In genomic region chr1:135510346-135510977, GRCm38 (mm10) we compare ENCODE assay signal across 9 mouse cellular contexts.
DNase-seq lines count a peak whose midpoint lies in the region; ATAC-seq and TF ChIP-seq lines count a peak whose summit lies in the region.
"Had no signal": no experiment of that assay in that cellular context is flagged by ENCODE, and none has a peak within 500 bp of the region (broad histone marks: within the 10 kb centered on the region; RNA-seq: fewer than 3 reads in every experiment).

No protein-coding gene starts in this region.

- peak overlapping the region; percentile 76 for H3K9ac ChIP-seq in forebrain, embryonic 15.5 days (replicated peaks)
- peak overlapping the region; percentile 58 for H3K9ac ChIP-seq in hindbrain, postnatal 0 days (replicated peaks; ENCODE audit: low read length)
- 0 out of 2 replicates have a peak overlapping the region, but pooled peaks have one; percentile 12 for H3K9ac ChIP-seq in liver, embryonic 11.5 days (ENCODE audit: low read depth, low read length)
- H3K9ac ChIP-seq in midbrain, postnatal 0 days (replicated peaks; ENCODE audit: low read length, poor library complexity, severe bottlenecking): peak overlapping the region; percentile 80

- WGBS in forebrain, embryonic 15.5 days: 2% methylated on average over 30 of the region's 30 CpGs
- 4% methylated on average over 30 of the region's 30 CpGs for WGBS in hindbrain, postnatal 0 days
- 5% methylated on average over 30 of the region's 30 CpGs for WGBS in liver, embryonic 11.5 days
- 3% methylated on average over 30 of the region's 30 CpGs for WGBS in midbrain, postnatal 0 days

- peak; percentile 75 for ATAC-seq in forebrain, embryonic 15.5 days (replicated peaks)
- peak; percentile 83 for ATAC-seq in hindbrain, postnatal 0 days
- ATAC-seq in liver, embryonic 11.5 days (replicated peaks; ENCODE audit: low FRiP score): peak; percentile 53; the same call in 1 of the 2 replicates
- ATAC-seq in midbrain, postnatal 0 days (ENCODE audit: low FRiP score): peak; percentile 64; the same call in 1 of the 2 replicates

- DNase-seq in cerebellum, adult 11 months: peak; percentile 7
- DNase-seq in cerebellum, adult 11-12 months: no peak
- DNase-seq in brain, embryonic 18.5 days (ENCODE audit: low read depth, low spot score): peak; percentile 43
- peak; percentile 84 for DNase-seq in hindbrain, postnatal 0 days (ENCODE audit: low spot score)
- peak; percentile 49 for DNase-seq in liver, embryonic 11.5 days (ENCODE audit: low spot score)
- DNase-seq in midbrain, postnatal 0 days (ENCODE audit: low spot score): peak; percentile 84
- DNase-seq in thymus, postnatal 25 days: peak; percentile 32

- no peaks in the 10 kb centered on the region for H3K36me3 ChIP-seq in forebrain, embryonic 15.5 days
- H3K36me3 ChIP-seq in hindbrain, postnatal 0 days (ENCODE audit: insufficient read depth, low read length): no peaks in the 10 kb centered on the region
- H3K36me3 ChIP-seq in liver, embryonic 11.5 days (ENCODE audit: control insufficient read depth, insufficient read depth, low read length): no peaks in the 10 kb centered on the region
- no peaks in the 10 kb centered on the region for H3K36me3 ChIP-seq in midbrain, postnatal 0 days (ENCODE audit: insufficient read depth, low read length)

- peak overlapping the region; percentile 90 for H3K4me2 ChIP-seq in forebrain, embryonic 15.5 days (replicated peaks)
- H3K4me2 ChIP-seq in hindbrain, postnatal 0 days (ENCODE audit: low read depth, low read length): peak overlapping the region; percentile 86
- H3K4me2 ChIP-seq in liver, embryonic 11.5 days: peak overlapping the region; percentile 70
- H3K4me2 ChIP-seq in midbrain, postnatal 0 days (ENCODE audit: low read depth, low read length, poor library complexity, severe bottlenecking): peak overlapping the region; percentile 71

- no peaks in the 10 kb centered on the region for H3K9me3 ChIP-seq in forebrain, embryonic 15.5 days
- H3K9me3 ChIP-seq in hindbrain, postnatal 0 days (ENCODE audit: low read length): no peaks in the 10 kb centered on the region
- H3K9me3 ChIP-seq in liver, embryonic 11.5 days (ENCODE audit: control insufficient read depth, low read length): no peaks in the 10 kb centered on the region
- H3K9me3 ChIP-seq in midbrain, postnatal 0 days (ENCODE audit: low read length): no peaks in the 10 kb centered on the region

- H3K27me3 ChIP-seq in forebrain, embryonic 15.5 days: no peaks in the 10 kb centered on the region
- no peaks in the 10 kb centered on the region for H3K27me3 ChIP-seq in hindbrain, postnatal 0 days (ENCODE audit: insufficient read depth, low read length)
- H3K27me3 ChIP-seq in liver, embryonic 11.5 days (replicated peaks; ENCODE audit: control insufficient read depth, insufficient read depth, low read length): peaks cover 31% of the 10 kb centered on the region
- no peaks in the 10 kb centered on the region for H3K27me3 ChIP-seq in midbrain, postnatal 0 days (ENCODE audit: insufficient read depth, low read length)

- peak overlapping the region; percentile 78 for H3K27ac ChIP-seq in forebrain, embryonic 15.5 days (replicated peaks)
- H3K27ac ChIP-seq in hindbrain, postnatal 0 days: peak overlapping the region; percentile 61
- H3K27ac ChIP-seq in liver, embryonic 11.5 days (ENCODE audit: low read depth, low read length): no peak overlapping the region
- H3K27ac ChIP-seq in midbrain, postnatal 0 days (ENCODE audit: low read depth, low read length): peak overlapping the region; percentile 77
- H3K27ac ChIP-seq: macrophage had no signal

- H3K4me1 ChIP-seq in forebrain, embryonic 15.5 days: peaks cover 66% of the 10 kb centered on the region
- H3K4me1 ChIP-seq in hindbrain, postnatal 0 days (ENCODE audit: insufficient read depth, low read length): peaks cover 30% of the 10 kb centered on the region
- H3K4me1 ChIP-seq in liver, embryonic 11.5 days (replicated peaks; ENCODE audit: control insufficient read depth, insufficient read depth, low read length): peaks cover 18% of the 10 kb centered on the region
- peaks cover 36% of the 10 kb centered on the region for H3K4me1 ChIP-seq in midbrain, postnatal 0 days (ENCODE audit: insufficient read depth, low read length)

- no peak for TF ChIP-seq CTCF in hindbrain, postnatal 0 days (IDR thresholded peaks at IDR 0.05; ENCODE audit: low read depth)
- TF ChIP-seq CTCF in midbrain, postnatal 0 days (IDR thresholded peaks at IDR 0.05): no peak

- peak overlapping the region; percentile 54 for H3K4me3 ChIP-seq in forebrain, embryonic 15.5 days
- H3K4me3 ChIP-seq in hindbrain, postnatal 0 days (ENCODE audit: low read length): peak overlapping the region; percentile 45
- peak overlapping the region; percentile 46 for H3K4me3 ChIP-seq in liver, embryonic 11.5 days (ENCODE audit: low read depth, low read length)
- H3K4me3 ChIP-seq in midbrain, postnatal 0 days (ENCODE audit: low read depth, low read length): peak overlapping the region; percentile 51

Comparison
In these comparisons a context has a peak if more than half of its experiments do, and no peak if none do; other contexts are left out.
1. H3K9ac ChIP-seq: peak in every context shown above with its lines; median percentile 80 in midbrain, postnatal 0 days; 76 in forebrain, embryonic 15.5 days; 58 in hindbrain, postnatal 0 days; 12 in liver, embryonic 11.5 days.